Mouse (Mus musculus) MEL (cell line): ENCODE results near the gene Cib4.

ENCODE experiments used
- CTCF ChIP-seq, 3 experiments: IDR thresholded peaks in 2 of 3; conservative IDR thresholded peaks in 1 of 3; 2 replicates each; pipeline ENCODE4 v1.5.1; 2011 to 2012; ENCODE audit warnings: low read length in 3 of 3, low read depth in 2 of 3, mild to moderate bottlenecking in 2 of 3, improper control_type of control experiment in 1 of 3, inconsistent platforms in 1 of 3, mixed read lengths in 1 of 3, moderate library complexity in 1 of 3; ENCODE audit not compliant: control insufficient read depth in 1 of 3, insufficient read depth in 1 of 3, poor library complexity in 1 of 3, severe bottlenecking in 1 of 3
- E2F4 ChIP-seq: IDR thresholded peaks from 2 replicates; pipeline ENCODE4 v1.6.1; 2011; ENCODE audit warnings: low read depth, low read length, improper control_type of control experiment, borderline replicate concordance
- EP300 ChIP-seq, 2 experiments: IDR thresholded peaks; 2 replicates each; pipeline ENCODE4 v1.6.1; 2011; ENCODE audit warnings: improper control_type of control experiment in 2 of 2, low read length in 2 of 2, low read depth in 1 of 2, mild to moderate bottlenecking in 1 of 2
- KAT2A ChIP-seq: conservative IDR thresholded peaks from 2 replicates; pipeline ENCODE4 v1.6.1; 2012; ENCODE audit warnings: low read depth, low read length, improper control_type of control experiment, inconsistent platforms
- MAFK ChIP-seq: IDR thresholded peaks from 2 replicates; pipeline ENCODE4 v1.6.1; 2011; ENCODE audit warnings: low read depth, mild to moderate bottlenecking, low read length, improper control_type of control experiment, borderline replicate concordance
- MYB ChIP-seq: IDR thresholded peaks from 2 replicates; pipeline ENCODE4 v1.6.1; 2011; ENCODE audit warnings: mild to moderate bottlenecking, low read depth, low read length, improper control_type of control experiment
- NRF1 ChIP-seq: IDR thresholded peaks from 2 replicates; pipeline ENCODE4 v1.6.1; 2014; ENCODE audit warnings: low read depth, mild to moderate bottlenecking, inconsistent platforms, low read length, improper control_type of control experiment, moderate library complexity; ENCODE audit not compliant: poor library complexity, insufficient read depth, severe bottlenecking
- POLR2A ChIP-seq, 2 experiments: IDR thresholded peaks; 2 replicates each; pipeline ENCODE4 v1.6.1; 2011 to 2012; ENCODE audit warnings: low read length in 2 of 2, mild to moderate bottlenecking in 2 of 2, control low read depth in 1 of 2, improper control_type of control experiment in 1 of 2, low read depth in 1 of 2, moderate library complexity in 1 of 2; ENCODE audit not compliant: control insufficient read depth in 1 of 2, insufficient read depth in 1 of 2, poor library complexity in 1 of 2
- RAD21 ChIP-seq: IDR thresholded peaks from 2 replicates; pipeline ENCODE4 v1.6.1; 2011; ENCODE audit warnings: mild to moderate bottlenecking, low read depth, low read length, improper control_type of control experiment
- TAL1 ChIP-seq: IDR thresholded peaks from 2 replicates; pipeline ENCODE4 v1.6.1; 2012; ENCODE audit warnings: mild to moderate bottlenecking, inconsistent platforms, low read length, moderate library complexity, mixed read lengths
- ZC3H11A ChIP-seq: IDR thresholded peaks from 2 replicates; pipeline ENCODE4 v1.6.1; 2012; ENCODE audit warnings: low read depth, mild to moderate bottlenecking, inconsistent platforms, low read length, improper control_type of control experiment

DNA sequence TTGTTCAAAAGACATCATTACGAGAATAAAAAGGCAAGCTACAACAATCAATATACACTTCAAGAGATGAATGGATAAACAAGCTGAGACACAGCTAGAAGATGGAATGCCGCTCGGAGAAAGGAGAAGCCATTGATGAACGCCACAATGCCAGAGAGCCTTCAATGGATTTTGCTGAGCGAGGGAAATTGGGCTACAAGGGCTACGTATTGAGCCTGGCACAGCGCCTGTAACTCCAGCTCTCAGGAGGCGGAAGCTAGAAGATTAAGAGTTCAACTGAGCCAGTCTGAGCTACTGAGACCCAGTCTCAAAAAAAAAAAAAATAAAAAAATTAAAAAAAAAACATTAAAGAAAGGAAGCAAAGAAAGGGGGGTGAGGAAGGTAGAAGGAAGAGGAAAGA, 32.5 kb downstream of the Cib4 start:
- TF ChIP-seq POLR2A (IDR thresholded peaks at IDR 0.05; ENCODE audit: control insufficient read depth in 1 of 2, insufficient read depth in 1 of 2, low read depth in 1 of 2, low read length in 2 of 2, poor library complexity in 1 of 2) = no peak
- no peak for TF ChIP-seq MAFK
- no peak for TF ChIP-seq MYB
- TF ChIP-seq CTCF (IDR thresholded peaks at IDR 0.05 in 2 of 3, conservative IDR thresholded peaks at IDR 0.05 in 1 of 3; ENCODE audit: control insufficient read depth in 1 of 3, insufficient read depth in 1 of 3, low read depth in 2 of 3, low read length in 3 of 3, poor library complexity in 1 of 3, severe bottlenecking in 1 of 3) = no peak
- TF ChIP-seq RAD21 = no peak
- no peak for TF ChIP-seq TAL1
- no peak for TF ChIP-seq EP300 (IDR thresholded peaks at IDR 0.05; ENCODE audit: low read depth in 1 of 2, low read length in 2 of 2)
- no peak for TF ChIP-seq KAT2A
- no peak for TF ChIP-seq ZC3H11A
- no peak for TF ChIP-seq NRF1
- TF ChIP-seq E2F4 = no peak
